Mouse (Mus musculus): ENCODE data around the gene Cd177.
"Not testable (repeated sequence)": the region's sequence is repeated elsewhere in the genome, so short reads cannot be mapped to it uniquely, and the experiment has no call there.

Cd177 gene

GRCm38 (mm10) chr7:24760211-24760610, at the start of gene Cd177:
Gene Cd177, minus strand, starts transcription at chr7:24760311.
- no peak for DNase-seq (ENCODE audit: low spot score in 2 of 2)

GRCm38 (mm10) chr7:24809041-24809440, 48.9 kb upstream of the Cd177 start:
- DNase-seq (ENCODE audit: low spot score in 2 of 2): no peak

- DNase-seq (ENCODE audit: low spot score in 2 of 2): no peak
These were observed 44.7 kb upstream of the Cd177 start for GRCm38 (mm10) chr7:24804826-24805225.

- no peak for DNase-seq (ENCODE audit: low spot score in 2 of 2)
These were observed 42.1 kb upstream of the Cd177 start for GRCm38 (mm10) chr7:24802149-24802767.

- no peak for DNase-seq (ENCODE audit: low spot score in 2 of 2)
These were observed 37.8 kb upstream of the Cd177 start for GRCm38 (mm10) chr7:24797918-24798317.

- DNase-seq (ENCODE audit: low spot score in 2 of 2): not testable (repeated sequence)
These were observed 16.8 kb upstream of the Cd177 start, which contains the start of gene Ceacam10 for GRCm38 (mm10) chr7:24776918-24777317. Gene Ceacam10, plus strand, starts transcription at chr7:24777206.

GRCm38 (mm10) chr7:24776145-24776544, 16.0 kb upstream of the Cd177 start:
- DNase-seq (ENCODE audit: low spot score in 2 of 2): no peak

GRCm38 (mm10) chr7:24773942-24774535, 13.9 kb upstream of the Cd177 start:
- no peak for DNase-seq (ENCODE audit: low spot score in 2 of 2)

GRCm38 (mm10) chr7:24771361-24771760, 11.2 kb upstream of the Cd177 start:
- no peak for DNase-seq (ENCODE audit: low spot score in 2 of 2)

GRCm38 (mm10) chr7:24762574-24762973, 2.5 kb upstream of the Cd177 start:
- DNase-seq (ENCODE audit: low spot score in 2 of 2): no peak

- no peak for DNase-seq (ENCODE audit: low spot score in 2 of 2)
These were observed 1.1 kb upstream of the Cd177 start for GRCm38 (mm10) chr7:24761161-24761560.

GRCm38 (mm10) chr7:24758520-24758919, 1.6 kb downstream of the Cd177 start:
- DNase-seq (ENCODE audit: low spot score in 2 of 2): no peak

GRCm38 (mm10) chr7:24753476-24753875, 6.6 kb downstream of the Cd177 start:
- DNase-seq (ENCODE audit: low spot score in 2 of 2): no peak

GRCm38 (mm10) chr7:24751610-24752009, 8.5 kb downstream of the Cd177 start:
- no peak for DNase-seq (ENCODE audit: low spot score in 2 of 2)

- DNase-seq (ENCODE audit: low spot score in 2 of 2): no peak
These were observed 9.4 kb downstream of the Cd177 start for GRCm38 (mm10) chr7:24750695-24751094.

- no peak for DNase-seq (ENCODE audit: low spot score in 2 of 2)
These were observed 24.0 kb downstream of the Cd177 start for GRCm38 (mm10) chr7:24735970-24736670.

GRCm38 (mm10) chr7:24726808-24727207, 33.3 kb downstream of the Cd177 start, which contains the start of gene Gm4763:
Gene Gm4763, minus strand, starts transcription at chr7:24726908.
- DNase-seq (ENCODE audit: low spot score in 2 of 2): not testable (repeated sequence)

GRCm38 (mm10) chr7:24715039-24715438, 45.1 kb downstream of the Cd177 start:
- DNase-seq (ENCODE audit: low spot score in 2 of 2): no peak

GRCm38 (mm10) chr7:24708832-24709292, 51.2 kb downstream of the Cd177 start, which contains the start of gene BC049730:
Gene BC049730, plus strand, starts transcription at chr7:24709242.
- DNase-seq (ENCODE audit: low spot score in 2 of 2): no peak

GRCm38 (mm10) chr7:24702841-24703240, 57.3 kb downstream of the Cd177 start:
- DNase-seq (ENCODE audit: low spot score in 2 of 2): not testable (repeated sequence)

- DNase-seq (ENCODE audit: low spot score in 2 of 2): not testable (repeated sequence)
These were observed 62.2 kb downstream of the Cd177 start for GRCm38 (mm10) chr7:24697891-24698290.
